Comparison of ENCODE assay signal across 23 mouse cellular contexts in the genomic region with DNA sequence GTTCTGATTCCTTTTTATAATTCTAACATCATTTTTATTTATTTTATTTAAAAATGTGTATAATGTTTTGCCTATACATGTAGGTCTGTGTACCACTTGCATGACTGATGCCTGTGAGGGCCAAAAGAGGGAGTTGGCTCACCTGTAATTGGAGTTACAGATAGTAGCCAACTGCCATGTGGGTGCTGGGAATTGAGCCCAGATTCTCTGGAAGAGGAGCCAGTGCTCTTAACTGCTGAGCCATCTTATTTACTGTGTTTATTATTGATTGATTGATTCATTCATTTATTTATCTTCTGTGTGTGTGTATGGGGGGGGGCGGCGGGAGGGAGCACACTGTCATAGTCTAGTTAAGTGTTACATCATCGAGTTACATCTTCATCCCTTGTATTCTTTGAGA. TPM values are rescaled to one million over a fixed set of nuclear protein-coding genes. Genes with fewer than 3 reads are reported as not detected.
"Had no signal": no experiment of that assay in that cellular context is flagged by ENCODE, and none has a peak within 500 bp of the region (broad histone marks: within the 10 kb centered on the region; RNA-seq: fewer than 3 reads in every experiment).

No protein-coding gene starts in this region.

- H3K4me1 ChIP-seq: neural tube, embryonic 15.5 days; stomach, embryonic 15.5 days had no signal

- H3K9me3 ChIP-seq: neural tube, embryonic 15.5 days; stomach, embryonic 15.5 days had no signal

- H3K27me3 ChIP-seq: neural tube, embryonic 15.5 days; stomach, embryonic 15.5 days had no signal

- H3K4me3 ChIP-seq: neural tube, embryonic 15.5 days; stomach, embryonic 15.5 days had no signal

- H3K4me2 ChIP-seq: neural tube, embryonic 15.5 days; stomach, embryonic 15.5 days had no signal

- H3K27ac ChIP-seq: neural tube, embryonic 15.5 days; stomach, embryonic 15.5 days; stomach, postnatal 0 days had no signal

- H3K9ac ChIP-seq: neural tube, embryonic 15.5 days; stomach, embryonic 15.5 days had no signal

- DNase-seq: retina, postnatal 1 day; right cerebral cortex, adult 18-20 months; right cerebral cortex, postnatal 14 days; right cerebral cortex, postnatal 25 days; right cerebral cortex, postnatal 4 days; spleen, adult 18-20 months; thymus, adult 18-20 months; thymus, adult 2 months; thymus, postnatal 14 days; thymus, postnatal 25 days; thymus, postnatal 36 days; thymus, postnatal 4 days had no signal

RNA-seq across cellular contexts. Expression of a gene that starts 34.5 kb away (rescaled TPM):
- total RNA-seq: neutrophil, adult 5-6 weeks had no signal
- polyA plus RNA-seq: neural tube, embryonic 14.5 days; neural tube, embryonic 15.5 days; small intestine, adult 2 months; spleen, adult 2 months; stomach, postnatal 0 days; thymus, adult 2 months; thymus, postnatal 0 days; urinary bladder, adult 2 months had no signal

RNA-seq across cellular contexts. Expression of a gene that starts 50.5 kb away (rescaled TPM):
- polyA plus RNA-seq: neural tube, embryonic 15.5 days; small intestine, adult 2 months; spleen, adult 2 months; stomach, embryonic 14.5 days; testis, adult 2 months; thymus, adult 2 months; thymus, postnatal 0 days; urinary bladder, adult 2 months had no signal
